Mouse (Mus musculus): Measurements from ENCODE around the gene Mnat1. TPM values are rescaled to one million over a fixed set of nuclear protein-coding genes. Genes with fewer than 3 reads are reported as not detected.
A peak's percentile ranks its signal among the peaks of the same experiment; 100 is the strongest.

Mnat1 gene
- total and polyA plus RNA-seq, 3 experiments, result 29.4 to 36.9 TPM; not detected in 1

DNA sequence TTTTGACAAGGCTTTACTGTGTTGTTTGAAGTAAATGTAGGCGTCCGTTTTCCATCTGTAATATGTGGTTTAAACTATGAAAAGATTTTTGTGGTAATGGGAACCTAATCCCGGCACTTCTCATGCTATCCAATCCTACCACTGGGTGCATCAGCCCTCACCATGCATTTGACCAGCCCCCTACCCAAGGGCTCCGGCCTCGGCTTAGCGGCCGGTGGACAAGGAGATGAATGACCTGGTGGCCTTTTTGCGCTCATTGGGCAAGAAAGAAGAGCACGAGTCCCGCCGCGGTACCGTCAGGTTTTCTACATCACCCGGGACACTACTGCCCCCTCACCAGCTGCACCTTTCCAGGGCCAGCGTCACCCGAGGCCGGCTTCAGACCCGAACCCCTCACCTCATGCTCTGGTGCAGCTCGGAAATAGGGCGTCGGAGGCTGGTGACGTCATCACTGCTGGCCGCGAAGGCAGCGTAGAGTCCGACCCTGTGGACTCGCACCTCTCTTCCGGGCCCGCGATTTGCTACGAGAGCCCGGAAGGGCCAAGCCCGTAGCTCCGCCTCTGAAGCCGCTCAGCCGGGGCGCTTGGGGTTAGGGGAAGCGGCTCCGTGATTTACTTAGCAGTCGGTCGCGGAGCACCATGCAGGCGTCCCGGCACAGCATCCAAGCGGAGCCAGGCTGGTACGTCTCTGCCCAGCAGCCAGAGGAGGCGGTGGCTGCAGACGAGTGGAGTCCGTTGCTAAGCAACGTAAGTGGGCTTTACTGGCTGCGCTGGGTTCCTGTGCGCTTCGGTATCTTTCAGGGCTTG is 163.0 kb downstream of the Mnat1 start, which contains the start of the genes Trmt5 and Slc38a6:
Gene Trmt5, minus strand, starts transcription at position 424 of the 806 bp plus-strand sequence.
Gene Slc38a6, plus strand, starts transcription at position 493 of the 806 bp plus-strand sequence.
- peak within 1 kb of the TSS; percentile 13 for H3K27ac ChIP-seq (ENCODE audit: control insufficient read depth, low read depth, low read length)
- no peaks in the 10 kb centered on the region for H3K27me3 ChIP-seq (ENCODE audit: control insufficient read depth in 1 of 2, insufficient read depth in 2 of 2, low read length in 2 of 2)
- H3K4me3 ChIP-seq (ENCODE audit: control insufficient read depth in 1 of 2, insufficient read depth in 1 of 2, low read depth in 2 of 2, low read length in 2 of 2), result peak within 1 kb of the TSS; percentile 87 to 93
- H3K9ac ChIP-seq (ENCODE audit: control insufficient read depth, low read depth, low read length, poor library complexity, severe bottlenecking), result peak within 1 kb of the TSS; percentile 88
- H3K4me1 ChIP-seq (ENCODE audit: control insufficient read depth in 1 of 2, insufficient read depth in 2 of 2, low read length in 2 of 2), result peaks cover 0 to 31% of the 10 kb centered on the region in 2 experiments; a peak in 3 of 4 replicates
- DNase-seq (ENCODE audit: low read depth, low spot score), result peak; percentile 95
- TF ChIP-seq RCOR1 (IDR thresholded peaks at IDR 0.05; ENCODE audit: low read depth, low read length) (peak; percentile 49; the same call in 1 of the 2 replicates), MYC (IDR thresholded peaks at IDR 0.05; ENCODE audit: low read depth, low read length) (peak; percentile 77; the same call in 1 of the 2 replicates), GABPA (IDR thresholded peaks at IDR 0.05; ENCODE audit: low read depth, low read length) (0 out of 2 replicates have a peak, but pooled peaks have one; percentile 46), ZKSCAN1 (IDR thresholded peaks at IDR 0.05; ENCODE audit: low read depth, low read length) (no peak), MAX (IDR thresholded peaks at IDR 0.05; ENCODE audit: low read length) (peak; percentile 90), NRF1 (IDR thresholded peaks at IDR 0.05; ENCODE audit: insufficient read depth, low read depth, low read length, poor library complexity, severe bottlenecking) (peak; percentile 24; the same call in 1 of the 2 replicates), ZC3H11A (IDR thresholded peaks at IDR 0.05; ENCODE audit: low read depth, low read length) (peak; percentile 30; the same call in 1 of the 2 replicates), CTCF (IDR thresholded peaks at IDR 0.05 in 2 of 3, conservative IDR thresholded peaks at IDR 0.05 in 1 of 3; ENCODE audit: control insufficient read depth in 1 of 3, insufficient read depth in 1 of 3, low read depth in 2 of 3, low read length in 3 of 3, poor library complexity in 1 of 3, severe bottlenecking in 1 of 3) (no peak), POLR2AphosphoS5 (IDR thresholded peaks at IDR 0.05; ENCODE audit: borderline replicate concordance, low read depth, low read length) (no peak), ELF1 (IDR thresholded peaks at IDR 0.05; ENCODE audit: low read depth, low read length) (peak; percentile 99), NELFE (IDR thresholded peaks at IDR 0.05; ENCODE audit: low read depth, low read length) (peak; percentile 74), ETS1 (IDR thresholded peaks at IDR 0.05; ENCODE audit: low read depth, low read length) (peak; percentile 62), POLR2AphosphoS2 (IDR thresholded peaks at IDR 0.05; ENCODE audit: low read length) (peak; percentile 68; the same call in 1 of the 2 replicates), TBP (IDR thresholded peaks at IDR 0.05; ENCODE audit: low read depth, low read length) (0 out of 2 replicates have a peak, but pooled peaks have one; percentile 24), SIN3A (IDR thresholded peaks at IDR 0.05; ENCODE audit: low read length) (peak; percentile 96), MAZ (IDR thresholded peaks at IDR 0.05; ENCODE audit: low read depth, low read length) (peak; percentile 62; the same call in 1 of the 2 replicates), MXI1 (IDR thresholded peaks at IDR 0.05; ENCODE audit: low read depth, low read length) (peak; percentile 94), BHLHE40 (IDR thresholded peaks at IDR 0.05; ENCODE audit: borderline replicate concordance, low read depth, low read length) (no peak), RAD21 (IDR thresholded peaks at IDR 0.05; ENCODE audit: low read depth, low read length) (no peak), E2F4 (IDR thresholded peaks at IDR 0.05; ENCODE audit: borderline replicate concordance, low read depth, low read length) (0 out of 2 replicates have a peak, but pooled peaks have one; percentile 58), ZNF384 (IDR thresholded peaks at IDR 0.05; ENCODE audit: low read depth, low read length) (no peak), USF1 (IDR thresholded peaks at IDR 0.05; ENCODE audit: low read depth, low read length) (0 out of 2 replicates have a peak, but pooled peaks have one; percentile 32), USF2 (IDR thresholded peaks at IDR 0.05; ENCODE audit: borderline replicate concordance in 1 of 2, insufficient read depth in 1 of 2, low read depth in 1 of 2, low read length in 2 of 2) (no peak), TAL1 (IDR thresholded peaks at IDR 0.05; ENCODE audit: low read length) (no peak), TCF12 (IDR thresholded peaks at IDR 0.05; ENCODE audit: low read depth, low read length) (peak; percentile 66), UBTF (IDR thresholded peaks at IDR 0.05; ENCODE audit: borderline replicate concordance, insufficient read depth, low read depth, low read length) (no peak), ZMIZ1 (IDR thresholded peaks at IDR 0.05; ENCODE audit: low read depth, low read length) (peak; percentile 59; the same call in 1 of the 2 replicates), EP300 (IDR thresholded peaks at IDR 0.05; ENCODE audit: low read depth in 1 of 2, low read length in 2 of 2) (peak in 1 of 2 experiments; percentile 47; a peak in 1 of 4 replicates), HCFC1 (IDR thresholded peaks at IDR 0.05; ENCODE audit: low read depth, low read length) (peak; percentile 93), SMC3 (IDR thresholded peaks at IDR 0.05; ENCODE audit: low read depth, low read length) (no peak), POLR2A (IDR thresholded peaks at IDR 0.05; ENCODE audit: control insufficient read depth in 1 of 2, insufficient read depth in 1 of 2, low read depth in 1 of 2, low read length in 2 of 2, poor library complexity in 1 of 2) (peak in 1 of 2 experiments; percentile 78; a peak in 2 of 4 replicates), KAT2A (conservative IDR thresholded peaks at IDR 0.05; ENCODE audit: low read depth, low read length) (no peak; the same call in 1 of the 2 replicates)
- peaks cover 18 to 33% of the 10 kb centered on the region in 2 experiments for H3K36me3 ChIP-seq (ENCODE audit: control insufficient read depth in 1 of 2, insufficient read depth in 2 of 2, low read length in 2 of 2)
- no peaks in the 10 kb centered on the region for H3K9me3 ChIP-seq (replicated peaks; ENCODE audit: insufficient read depth, low read length)
- peaks cover 13% of the 10 kb centered on the region for H3K79me2 ChIP-seq (ENCODE audit: control insufficient read depth, insufficient read depth, low read length, poor library complexity)
